8 mouse cellular contexts compared by ENCODE assay signal in genomic region chr6:72616643-72617288, GRCm38 (mm10). TPM values are rescaled to one million over a fixed set of nuclear protein-coding genes. Genes with fewer than 3 reads are reported as not detected.
DNase-seq lines count a peak whose midpoint lies in the region; ATAC-seq lines count a peak whose summit lies in the region.

Gene Tgoln1, minus strand, starts transcription at chr6:72617000.

- peak; percentile 96 for DNase-seq in adipocyte (ENCODE audit: low spot score)
- peak; percentile 96 for DNase-seq in embryo, embryonic 10 days (ENCODE audit: low spot score)
- DNase-seq in gastrocnemius, postnatal 14 days = peak; percentile 94
- peak; percentile 91 to 97 for DNase-seq in left cerebral cortex, postnatal 10 days (ENCODE audit: extremely low spot score in 1 of 2, low spot score in 2 of 2)
- DNase-seq in right cerebral cortex, postnatal 25 days = peak; percentile 95
- peak; percentile 89 to 92 for DNase-seq in urinary bladder, postnatal 4 days (ENCODE audit: low spot score in 2 of 2)

- intact Hi-C loops in gastrocnemius, postnatal 14 days (cut with DNase I; ENCODE audit: low total_unique reads) = no loop called here
- intact Hi-C loops in left cerebral cortex, postnatal 10 days (cut with DNase I) = no loop called here

- ATAC-seq in inflammation-experienced regulatory T-cells, adult 6 months = peak; percentile 92
- ATAC-seq in megakaryocyte-erythroid progenitor cell, adult 5-6 weeks (replicated peaks; ENCODE audit: low FRiP score, low TSS enrichment, poor library complexity, severe bottlenecking) = peak; percentile 96

RNA-seq across cellular contexts. Expression of gene Tgoln1, which starts in this region (rescaled TPM):
- 10 to 100 TPM; 21.6 to 21.7 TPM for total RNA-seq in gastrocnemius, postnatal 14 days (2021)
- 100 to 1,000 TPM; 103 to 111 (median 108) TPM for polyA plus RNA-seq in inflammation-experienced regulatory T-cells, adult 6 months (2017; shearing (Covaris generic))
- total RNA-seq in left cerebral cortex, postnatal 10 days (2021) = 10 to 100 TPM; 48.4 to 50.9 TPM
- 22.6 and 29.3 TPM in 2 replicates for total RNA-seq in megakaryocyte-erythroid progenitor cell, adult 5-6 weeks (2014; fragmentation: Nextera tagmentation)
- 51.4 and 64.7 TPM in 2 replicates for total RNA-seq in megakaryocyte-erythroid progenitor cell, adult 5-6 weeks (2017)

Comparison
In these comparisons a context has a peak if more than half of its experiments do, and no peak if none do; other contexts are left out.
1. Peak in every context shown above with its lines: DNase-seq and ATAC-seq.